Mouse (Mus musculus) liver, embryonic 14 days (tissue): Measurements from ENCODE around the gene Pcyt1b. TPM values are rescaled to one million over a fixed set of nuclear protein-coding genes. Genes with fewer than 3 reads are reported as not detected.

Source experiments
- polyA plus RNA-seq: library from polyadenylated mRNA; depleted of rRNA; stranded (reverse); fragments of >200 nt; gene quantifications from 2 replicates; pipeline ENCODE4 v1.2.3, GENCODE M21; 2012; rRNA removed

Gene Pcyt1b
- polyA plus RNA-seq = 7.8 and 8.7 TPM in 2 replicates

GRCm38 (mm10) chrX:93654218-93655002 lies at the start of gene Pcyt1b:
TSS of gene Pcyt1b (plus strand) at chrX:93654863.

GRCm38 (mm10) chrX:93631657-93632449 lies 22.8 kb upstream of the Pcyt1b start, which contains the start of gene Pola1:
TSS of gene Pola1 (minus strand) at chrX:93632155.

Other genes with a start within 250 kb of the Pcyt1b start
- gene Pola1, start 22.7 kb upstream of the Pcyt1b start, polyA plus RNA-seq = 7.1 and 8.2 TPM in 2 replicates
- 11.8 and 14.3 TPM in 2 replicates for gene Pdk3, start 177.3 kb downstream of the Pcyt1b start, polyA plus RNA-seq